Mouse (Mus musculus) lung, adult 2 months (tissue): ENCODE results near the gene Olfr1280.

ENCODE experiments used
- CTCF ChIP-seq: fragments of 200-500 bp; IDR thresholded peaks from 2 replicates; pipeline ENCODE4 v1.5.1; 2011; ENCODE audit warnings: mild to moderate bottlenecking, low read length, control low read depth; ENCODE audit not compliant: insufficient read depth
- POLR2A ChIP-seq: fragments of 200-500 bp; IDR thresholded peaks from 2 replicates; pipeline ENCODE4 v1.6.1; 2011; ENCODE audit warnings: low read depth, mild to moderate bottlenecking, control low read depth, low read length, borderline replicate concordance; ENCODE audit errors: extremely low read depth

- TF ChIP-seq CTCF (no peak), POLR2A (no peak)
These were observed 13.4 kb upstream of the Olfr1280 start, which contains the start of gene Olfr1279 for GRCm38 (mm10) chr2:111300374-111300773.
